Mouse (Mus musculus) layer of hippocampus, adult 11-12 months (tissue): ENCODE measurements around the gene Zcchc17.

Experiments used
- DNase-seq: peaks from one replicate; pipeline ENCODE4 v3.0.0; 2022; ENCODE audit warnings: low spot score

Zcchc17 gene

GRCm38 (mm10) chr4:130316691-130317090 is 43.1 kb downstream of the Zcchc17 start:
- no peak for DNase-seq

- no peak for DNase-seq
These were observed 43.8 kb downstream of the Zcchc17 start for GRCm38 (mm10) chr4:130315771-130316527.

GRCm38 (mm10) chr4:130313552-130313951 is 46.2 kb downstream of the Zcchc17 start:
- no peak for DNase-seq

GRCm38 (mm10) chr4:130312526-130312925 is 47.2 kb downstream of the Zcchc17 start:
- no peak for DNase-seq

GRCm38 (mm10) chr4:130309254-130309653 is 50.5 kb downstream of the Zcchc17 start:
- no peak for DNase-seq

- peak; percentile 76 for DNase-seq
These were observed 51.3 kb downstream of the Zcchc17 start, which contains the start of the genes Fabp3 and Gm10570 for GRCm38 (mm10) chr4:130308231-130309081. Gene Fabp3, plus strand, starts transcription at chr4:130308595. Gene Gm10570, minus strand, starts transcription at chr4:130308674.

- DNase-seq = no peak
These were observed 51.9 kb downstream of the Zcchc17 start for GRCm38 (mm10) chr4:130307851-130308230.

GRCm38 (mm10) chr4:130306796-130307630 is 52.7 kb downstream of the Zcchc17 start:
- DNase-seq = no peak

- no peak for DNase-seq
These were observed 55.0 kb downstream of the Zcchc17 start for GRCm38 (mm10) chr4:130304746-130305145.

- no peak for DNase-seq
These were observed 57.4 kb downstream of the Zcchc17 start for GRCm38 (mm10) chr4:130302285-130302870.

- DNase-seq = no peak
These were observed 60.1 kb downstream of the Zcchc17 start for GRCm38 (mm10) chr4:130299629-130300018.

- no peak for DNase-seq
These were observed 60.7 kb downstream of the Zcchc17 start for GRCm38 (mm10) chr4:130298877-130299628.

- no peak for DNase-seq
These were observed 62.6 kb downstream of the Zcchc17 start for GRCm38 (mm10) chr4:130297123-130297529.

GRCm38 (mm10) chr4:130296243-130296965 is 63.3 kb downstream of the Zcchc17 start:
- no peak for DNase-seq

- no peak for DNase-seq
These were observed 64.5 kb downstream of the Zcchc17 start for GRCm38 (mm10) chr4:130295047-130295745.

GRCm38 (mm10) chr4:130294513-130294912 is 65.2 kb downstream of the Zcchc17 start:
- DNase-seq = no peak

- peak; percentile 70 for DNase-seq
These were observed 67.5 kb downstream of the Zcchc17 start for GRCm38 (mm10) chr4:130292271-130292670.

- no peak for DNase-seq
These were observed 69.9 kb downstream of the Zcchc17 start for GRCm38 (mm10) chr4:130289824-130290223.

- DNase-seq = no peak
These were observed 73.2 kb downstream of the Zcchc17 start for GRCm38 (mm10) chr4:130286531-130286930.

GRCm38 (mm10) chr4:130283826-130284225 is 75.9 kb downstream of the Zcchc17 start:
- no peak for DNase-seq
